Mouse (Mus musculus) spleen, adult 2 months (tissue): Measurements from ENCODE around the gene Cfap61.

ENCODE experiments used
- CTCF ChIP-seq: fragments of 200-500 bp; IDR thresholded peaks from 2 replicates; pipeline ENCODE4 v1.5.1; 2011; ENCODE audit warnings: mild to moderate bottlenecking, inconsistent platforms; ENCODE audit not compliant: insufficient read depth, insufficient read length, insufficient replicate concordance; ENCODE audit errors: extremely low read depth
- POLR2A ChIP-seq: fragments of 200-500 bp; IDR thresholded peaks from 2 replicates; pipeline ENCODE4 v1.6.1; 2011; ENCODE audit warnings: low read depth, low read length, inconsistent platforms

GRCm38 (mm10) chr2:146087411-146087810 is 152.8 kb downstream of the Cfap61 start:
- TF ChIP-seq CTCF (no peak), POLR2A (no peak)
